Mouse (Mus musculus): ENCODE measurements around the gene Stac3.
A peak's percentile ranks its signal among the peaks of the same experiment; 100 is the strongest.

DNA sequence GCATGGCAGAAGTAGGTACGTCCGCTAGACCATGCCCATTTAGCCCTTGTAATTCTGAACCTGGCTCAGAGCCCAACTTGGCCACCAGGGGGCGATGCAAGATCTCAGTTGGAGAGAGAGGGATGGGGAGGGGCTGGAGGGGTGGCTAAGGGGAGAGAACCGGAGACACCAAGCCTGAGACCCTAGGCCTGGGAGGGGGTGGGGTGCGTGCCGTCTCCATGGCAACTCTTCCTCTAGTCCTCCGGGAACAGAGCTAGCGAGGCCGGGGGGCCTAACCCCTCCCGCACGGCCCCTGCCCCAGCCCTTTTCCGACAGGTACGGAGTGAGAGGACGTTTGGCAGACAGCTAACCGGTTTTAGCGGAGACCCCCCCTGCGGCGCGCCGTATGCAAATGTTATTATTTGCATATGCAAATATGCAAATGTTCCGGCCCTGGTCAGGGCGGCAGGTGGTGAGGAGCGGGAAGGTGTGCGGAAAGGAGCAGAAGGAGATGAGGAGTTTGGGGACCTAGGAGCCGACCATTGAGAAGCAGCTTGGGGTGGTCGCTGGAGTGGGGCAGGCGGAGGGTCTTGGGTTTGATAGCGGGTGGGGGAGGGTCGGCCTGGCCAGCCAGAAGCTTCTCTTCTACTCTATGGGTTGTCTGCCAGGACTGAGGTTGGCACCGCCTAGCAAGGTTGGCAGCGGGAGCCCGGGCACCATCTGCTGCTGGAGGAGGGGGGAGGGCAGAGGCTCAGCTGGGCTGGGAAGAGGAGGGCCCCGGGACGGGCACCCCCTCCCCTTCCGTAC lies 7.8 kb downstream of the Stac3 start:
- TF ChIP-seq CTCF (IDR thresholded peaks at IDR 0.05) (peak; percentile 91), EP300 (IDR thresholded peaks at IDR 0.05) (no peak)
